Mouse (Mus musculus): ENCODE results near the gene Rab7b. TPM values are rescaled to one million over a fixed set of nuclear protein-coding genes. Genes with fewer than 3 reads are reported as not detected.
A peak's percentile ranks its signal among the peaks of the same experiment; 100 is the strongest.

The Rab7b gene
- 2.3 and 2.4 TPM in 2 replicates for polyA plus RNA-seq (2015; fragmentation: Nextera tagmentation; extraction: Ambion mirVana)

- 44% methylated on average over 8 of the region's 8 CpGs for WGBS (ENCODE audit: insufficient replicate concordance)
- H3K27ac ChIP-seq (ENCODE audit: low read depth): no peak within 1 kb of the TSS; the same call in 1 of the 2 replicates
Observed at GRCm38 (mm10) chr1:131688475-131688874, at the start of gene Rab7b. Rab7b (plus strand) TSS chr1:131688695.

GRCm38 (mm10) chr1:131640062-131640461 is 48.4 kb upstream of the Rab7b start:
- no peak for TF ChIP-seq CTCF (IDR thresholded peaks at IDR 0.05; ENCODE audit: low read depth)
- no peak for TF ChIP-seq EP300 (IDR thresholded peaks at IDR 0.05; ENCODE audit: low read depth)
- Histone ChIP-seq H3K4me3 (ENCODE audit: low read depth, low read length) (peak overlapping the region; percentile 42), H3K9me3 (ENCODE audit: low read length) (no peaks in the 10 kb centered on the region), H3K9ac (replicated peaks) (no peak overlapping the region), H3K36me3 (replicated peaks; ENCODE audit: insufficient read depth, low read length) (no peaks in the 10 kb centered on the region), H3K4me2 (ENCODE audit: low read depth, low read length) (peak overlapping the region; percentile 55), H3K27ac (ENCODE audit: low read depth) (no peak overlapping the region), H3K27me3 (ENCODE audit: insufficient read depth, low read length) (no peaks in the 10 kb centered on the region), H3K4me1 (ENCODE audit: insufficient read depth) (peaks cover 4% of the 10 kb centered on the region; the same call in 1 of the 2 replicates)
- WGBS (ENCODE audit: insufficient replicate concordance): 83% methylated on average over 4 of the region's 4 CpGs
- ATAC-seq (no peak), DNase-seq (no peak)

More at GRCm38 (mm10) chr1:131688475-131688874, at the start of gene Rab7b:
- TF ChIP-seq CTCF (IDR thresholded peaks at IDR 0.05; ENCODE audit: low read depth): no peak
- no peak for TF ChIP-seq EP300 (IDR thresholded peaks at IDR 0.05; ENCODE audit: low read depth)
- Histone ChIP-seq H3K27me3 (ENCODE audit: insufficient read depth, low read length) (no peaks in the 10 kb centered on the region), H3K9ac (replicated peaks) (no peak within 1 kb of the TSS), H3K4me1 (ENCODE audit: insufficient read depth) (0 out of 2 replicates have a peak, but pooled peaks cover 3% of the 10 kb centered on the region), H3K4me2 (ENCODE audit: low read depth, low read length) (peak within 1 kb of the TSS; percentile 7), H3K4me3 (ENCODE audit: low read depth, low read length) (0 out of 2 replicates have a peak within 1 kb of the TSS, but pooled peaks have one; percentile 0), H3K9me3 (ENCODE audit: low read length) (no peaks in the 10 kb centered on the region), H3K36me3 (replicated peaks; ENCODE audit: insufficient read depth, low read length) (no peaks in the 10 kb centered on the region)
- ATAC-seq: no peak
- DNase-seq: peak; percentile 52

GRCm38 (mm10) chr1:131641565-131641964 is 46.9 kb upstream of the Rab7b start:
- Histone ChIP-seq H3K4me1 (ENCODE audit: insufficient read depth) (peaks cover 4% of the 10 kb centered on the region; the same call in 1 of the 2 replicates), H3K9ac (replicated peaks) (no peak overlapping the region), H3K27ac (ENCODE audit: low read depth) (no peak overlapping the region), H3K27me3 (ENCODE audit: insufficient read depth, low read length) (no peaks in the 10 kb centered on the region), H3K4me2 (ENCODE audit: low read depth, low read length) (no peak overlapping the region), H3K36me3 (replicated peaks; ENCODE audit: insufficient read depth, low read length) (no peaks in the 10 kb centered on the region), H3K4me3 (ENCODE audit: low read depth, low read length) (no peak overlapping the region), H3K9me3 (ENCODE audit: low read length) (no peaks in the 10 kb centered on the region)
- DNase-seq (no peak), ATAC-seq (no peak)
- TF ChIP-seq EP300 (IDR thresholded peaks at IDR 0.05; ENCODE audit: low read depth) (no peak), CTCF (IDR thresholded peaks at IDR 0.05; ENCODE audit: low read depth) (no peak)
- WGBS (ENCODE audit: insufficient replicate concordance): 96% methylated on average over 13 of the region's 13 CpGs

- Histone ChIP-seq H3K4me3 (ENCODE audit: low read depth, low read length) (no peak overlapping the region), H3K4me2 (ENCODE audit: low read depth, low read length) (no peak overlapping the region), H3K27ac (ENCODE audit: low read depth) (no peak overlapping the region), H3K36me3 (replicated peaks; ENCODE audit: insufficient read depth, low read length) (no peaks in the 10 kb centered on the region), H3K9ac (replicated peaks) (no peak overlapping the region), H3K27me3 (ENCODE audit: insufficient read depth, low read length) (no peaks in the 10 kb centered on the region), H3K4me1 (ENCODE audit: insufficient read depth) (peaks cover 4% of the 10 kb centered on the region; the same call in 1 of the 2 replicates), H3K9me3 (ENCODE audit: low read length) (no peaks in the 10 kb centered on the region)
- no peak for DNase-seq
- WGBS (ENCODE audit: insufficient replicate concordance): 80% methylated on average over 2 of the region's 2 CpGs
- TF ChIP-seq EP300 (IDR thresholded peaks at IDR 0.05; ENCODE audit: low read depth) (no peak), CTCF (IDR thresholded peaks at IDR 0.05; ENCODE audit: low read depth) (no peak)
- no peak for ATAC-seq
Observed at GRCm38 (mm10) chr1:131642251-131642650, 46.2 kb upstream of the Rab7b start.

- TF ChIP-seq EP300 (IDR thresholded peaks at IDR 0.05; ENCODE audit: low read depth) (no peak), CTCF (IDR thresholded peaks at IDR 0.05; ENCODE audit: low read depth) (no peak)
- Histone ChIP-seq H3K27ac (ENCODE audit: low read depth) (no peak overlapping the region), H3K4me1 (ENCODE audit: insufficient read depth) (no peaks in the 10 kb centered on the region), H3K27me3 (ENCODE audit: insufficient read depth, low read length) (no peaks in the 10 kb centered on the region), H3K4me3 (ENCODE audit: low read depth, low read length) (no peak overlapping the region), H3K9ac (replicated peaks) (no peak overlapping the region), H3K36me3 (replicated peaks; ENCODE audit: insufficient read depth, low read length) (no peaks in the 10 kb centered on the region), H3K9me3 (ENCODE audit: low read length) (no peaks in the 10 kb centered on the region), H3K4me2 (ENCODE audit: low read depth, low read length) (no peak overlapping the region)
- ATAC-seq: no peak
- no peak for DNase-seq
- WGBS (ENCODE audit: insufficient replicate concordance): 72% methylated on average over 12 of the region's 12 CpGs
Observed at GRCm38 (mm10) chr1:131652670-131653443, 35.6 kb upstream of the Rab7b start.

GRCm38 (mm10) chr1:131655601-131656000 is 32.9 kb upstream of the Rab7b start:
- H3K36me3 ChIP-seq (replicated peaks; ENCODE audit: insufficient read depth, low read length): no peaks in the 10 kb centered on the region
- H3K4me3 ChIP-seq (ENCODE audit: low read depth, low read length): no peak overlapping the region
- no peak overlapping the region for H3K27ac ChIP-seq (ENCODE audit: low read depth)
- no peaks in the 10 kb centered on the region for H3K27me3 ChIP-seq (ENCODE audit: insufficient read depth, low read length)
- 81% methylated on average over 6 of the region's 6 CpGs for WGBS (ENCODE audit: insufficient replicate concordance)
- peaks cover 10% of the 10 kb centered on the region for H3K4me1 ChIP-seq (ENCODE audit: insufficient read depth)
- DNase-seq (no peak), ATAC-seq (no peak)
- no peaks in the 10 kb centered on the region for H3K9me3 ChIP-seq (ENCODE audit: low read length)
- no peak for TF ChIP-seq CTCF (IDR thresholded peaks at IDR 0.05; ENCODE audit: low read depth)
- H3K9ac ChIP-seq (replicated peaks): no peak overlapping the region
- no peak overlapping the region for H3K4me2 ChIP-seq (ENCODE audit: low read depth, low read length)

Measured in liver, postnatal 0 days (tissue).